Mouse (Mus musculus) E14TG2a.4 (cell line): Measurements from ENCODE around the gene Ubiad1.

Experiments
- H3K27me3 ChIP-seq: 2 replicates; pipeline ENCODE4 v1.6.1; 2014; ENCODE audit warnings: low read length, control low read depth; ENCODE audit not compliant: insufficient read depth
- H3K36me3 ChIP-seq: 2 replicates; pipeline ENCODE4 v1.6.1; 2014; ENCODE audit warnings: low read length, control low read depth; ENCODE audit not compliant: insufficient read depth
- H3K4me1 ChIP-seq: replicated peaks from 2 replicates; pipeline ENCODE4 v1.6.1; 2014; ENCODE audit warnings: low read depth, low read length, control low read depth
- H3K4me3 ChIP-seq: replicated peaks from 2 replicates; pipeline ENCODE4 v1.5.1; 2014; ENCODE audit warnings: mild to moderate bottlenecking, low read length
- H3K9me3 ChIP-seq: 2 replicates; pipeline ENCODE4 v1.6.1; 2014; ENCODE audit warnings: low read length, control low read depth
- CTCF ChIP-seq: conservative IDR thresholded peaks from 2 replicates; pipeline ENCODE4 v1.5.1; 2014; ENCODE audit warnings: low read length
- NANOG ChIP-seq: IDR thresholded peaks from 2 replicates; pipeline ENCODE4 v1.6.1; 2014; ENCODE audit warnings: borderline replicate concordance, low read length, mixed read lengths
- POU5F1 ChIP-seq: IDR thresholded peaks from 2 replicates; pipeline ENCODE4 v1.6.1; 2014; ENCODE audit warnings: low read length, borderline replicate concordance

Gene Ubiad1

GRCm38 (mm10) chr4:148444250-148444967 lies at the start of gene Ubiad1:
Ubiad1 (minus strand) TSS chr4:148444771.
- Histone ChIP-seq H3K4me3 (peak within 1 kb of the TSS; percentile 96), H3K9me3 (no peaks in the 10 kb centered on the region), H3K27me3 (no peaks in the 10 kb centered on the region), H3K4me1 (peaks cover 47% of the 10 kb centered on the region), H3K36me3 (peaks cover 32% of the 10 kb centered on the region)
- no peak for TF ChIP-seq POU5F1
- no peak for TF ChIP-seq NANOG
- no peak for TF ChIP-seq CTCF

- Histone ChIP-seq H3K4me3 (no peak overlapping the region), H3K36me3 (peaks cover 93% of the 10 kb centered on the region), H3K9me3 (peaks cover 10% of the 10 kb centered on the region), H3K4me1 (peaks cover 34% of the 10 kb centered on the region), H3K27me3 (no peaks in the 10 kb centered on the region)
- TF ChIP-seq POU5F1 (no peak), NANOG (no peak), CTCF (no peak; the same call in 1 of the 2 replicates)
Measured at GRCm38 (mm10) chr4:148491448-148491847, 46.9 kb upstream of the Ubiad1 start.

GRCm38 (mm10) chr4:148490502-148490901 lies 45.9 kb upstream of the Ubiad1 start:
- Histone ChIP-seq H3K4me1 (peaks cover 26% of the 10 kb centered on the region), H3K4me3 (no peak overlapping the region), H3K36me3 (peaks cover 95% of the 10 kb centered on the region), H3K9me3 (peaks cover 11% of the 10 kb centered on the region), H3K27me3 (no peaks in the 10 kb centered on the region)
- TF ChIP-seq POU5F1 (no peak), CTCF (no peak), NANOG (no peak)

- Histone ChIP-seq H3K36me3 (peaks cover 98% of the 10 kb centered on the region), H3K4me1 (peaks cover 13% of the 10 kb centered on the region), H3K27me3 (no peaks in the 10 kb centered on the region), H3K9me3 (peaks cover 11% of the 10 kb centered on the region), H3K4me3 (no peak overlapping the region)
- no peak for TF ChIP-seq NANOG
- TF ChIP-seq CTCF: no peak
- TF ChIP-seq POU5F1: no peak
Measured at GRCm38 (mm10) chr4:148487841-148488240, 43.3 kb upstream of the Ubiad1 start.

GRCm38 (mm10) chr4:148484511-148484910 lies 39.9 kb upstream of the Ubiad1 start:
- H3K4me3 ChIP-seq: no peak overlapping the region
- peaks cover 13% of the 10 kb centered on the region for H3K4me1 ChIP-seq
- peaks cover 100% of the 10 kb centered on the region for H3K36me3 ChIP-seq
- H3K27me3 ChIP-seq: no peaks in the 10 kb centered on the region
- TF ChIP-seq POU5F1 (no peak), CTCF (no peak), NANOG (no peak)
- H3K9me3 ChIP-seq: peaks cover 11% of the 10 kb centered on the region

GRCm38 (mm10) chr4:148481557-148482168 lies 37.1 kb upstream of the Ubiad1 start:
- Histone ChIP-seq H3K9me3 (peaks cover 3% of the 10 kb centered on the region), H3K4me3 (no peak overlapping the region), H3K4me1 (peaks cover 10% of the 10 kb centered on the region), H3K36me3 (peaks cover 97% of the 10 kb centered on the region), H3K27me3 (no peaks in the 10 kb centered on the region)
- TF ChIP-seq POU5F1 (no peak), CTCF (no peak), NANOG (no peak)

- no peaks in the 10 kb centered on the region for H3K27me3 ChIP-seq
- TF ChIP-seq POU5F1: no peak
- TF ChIP-seq CTCF: no peak
- TF ChIP-seq NANOG: no peak
- H3K4me1 ChIP-seq: peaks cover 10% of the 10 kb centered on the region
- H3K4me3 ChIP-seq: no peak overlapping the region
- no peaks in the 10 kb centered on the region for H3K9me3 ChIP-seq
- peaks cover 97% of the 10 kb centered on the region for H3K36me3 ChIP-seq
Measured at GRCm38 (mm10) chr4:148480245-148480644, 35.7 kb upstream of the Ubiad1 start.

GRCm38 (mm10) chr4:148473496-148473895 lies 28.9 kb upstream of the Ubiad1 start:
- peaks cover 10% of the 10 kb centered on the region for H3K4me1 ChIP-seq
- no peaks in the 10 kb centered on the region for H3K27me3 ChIP-seq
- no peak overlapping the region for H3K4me3 ChIP-seq
- TF ChIP-seq NANOG: no peak
- H3K36me3 ChIP-seq: peaks cover 93% of the 10 kb centered on the region
- H3K9me3 ChIP-seq: no peaks in the 10 kb centered on the region

- TF ChIP-seq NANOG (no peak), CTCF (no peak), POU5F1 (no peak)
- Histone ChIP-seq H3K9me3 (no peaks in the 10 kb centered on the region), H3K4me3 (no peak overlapping the region), H3K4me1 (peaks cover 19% of the 10 kb centered on the region), H3K27me3 (no peaks in the 10 kb centered on the region), H3K36me3 (peaks cover 94% of the 10 kb centered on the region)
Measured at GRCm38 (mm10) chr4:148472436-148473174, 28.0 kb upstream of the Ubiad1 start.
